Mouse (Mus musculus): ENCODE results near the gene Rims3. TPM values are rescaled to one million over a fixed set of nuclear protein-coding genes. Genes with fewer than 3 reads are reported as not detected.

Rims3 gene
- polyA plus RNA-seq, 1 experiment, result not detected

- H3K4me3 ChIP-seq (ENCODE audit: insufficient read depth, low read depth, low read length), result no peak overlapping the region
- H3K4me1 ChIP-seq (ENCODE audit: control insufficient read depth, insufficient read depth, insufficient read length, low read length), result no peaks in the 10 kb centered on the region
- no peak overlapping the region for H3K27ac ChIP-seq (replicated peaks; ENCODE audit: low read depth, low read length)
Observed at GRCm38 (mm10) chr4:120930736-120931135, 76.1 kb downstream of the Rims3 start.

GRCm38 (mm10) chr4:120935006-120935405 is 80.4 kb downstream of the Rims3 start:
- Histone ChIP-seq H3K4me3 (ENCODE audit: insufficient read depth, low read depth, low read length) (no peak overlapping the region), H3K27ac (replicated peaks; ENCODE audit: low read depth, low read length) (no peak overlapping the region), H3K4me1 (ENCODE audit: control insufficient read depth, insufficient read depth, insufficient read length, low read length) (no peaks in the 10 kb centered on the region)

Other genes starting within 250 kb of the Rims3 start
- gene Cited4, start 188.2 kb upstream of the Rims3 start, polyA plus RNA-seq (2012; ENCODE audit: insufficient read depth, insufficient read length, missing spikeins), result not detected in 2 replicates
- 0.59 and 0.88 TPM in 2 replicates for gene Kcnq4, start 106.2 kb upstream of the Rims3 start, polyA plus RNA-seq (2012; ENCODE audit: insufficient read depth, insufficient read length, missing spikeins)
- 37.2 and 49.9 TPM in 2 replicates for gene Nfyc, start 23.2 kb upstream of the Rims3 start, polyA plus RNA-seq (2012; ENCODE audit: insufficient read depth, insufficient read length, missing spikeins)
- 1.9 and 4.1 TPM in 2 replicates for gene Exo5, start 70.2 kb downstream of the Rims3 start, polyA plus RNA-seq (2012; ENCODE audit: insufficient read depth, insufficient read length, missing spikeins)
- gene Zfp69, start 96.9 kb downstream of the Rims3 start, polyA plus RNA-seq (2012; ENCODE audit: insufficient read depth, insufficient read length, missing spikeins), result 0.79 TPM in 1 of 2 replicates, not detected in the other
- 9.5 and 12.0 TPM in 2 replicates for gene Smap2, start 162.4 kb downstream of the Rims3 start, polyA plus RNA-seq (2012; ENCODE audit: insufficient read depth, insufficient read length, missing spikeins)
- gene Col9a2, start 184.6 kb downstream of the Rims3 start, polyA plus RNA-seq (2012; ENCODE audit: insufficient read depth, insufficient read length, missing spikeins), result not detected in 2 replicates
- gene Zmpste24, start 243.4 kb downstream of the Rims3 start, polyA plus RNA-seq (2012; ENCODE audit: insufficient read depth, insufficient read length, missing spikeins), result 14.9 and 18.0 TPM in 2 replicates

Data from brown adipose tissue, adult 24 weeks (tissue).